Mouse (Mus musculus): ENCODE data around the gene Aspdh. TPM values are rescaled to one million over a fixed set of nuclear protein-coding genes. Genes with fewer than 3 reads are reported as not detected.

The Aspdh gene
- under 1 TPM; 0.65 to 0.75 TPM for total RNA-seq (2021)

GRCm38 (mm10) chr7:44465111-44465510, at the start of gene Aspdh:
Gene Aspdh (plus strand): TSS chr7:44465391.
- DNase-seq, result no peak
- intact Hi-C loops (cut with DNase I), result loop anchor here (5.0 to 10.0 kb wide), 3 partner anchors 93 to 1150 kb away; partner anchors contain the start of gene Zfp715

DNA sequence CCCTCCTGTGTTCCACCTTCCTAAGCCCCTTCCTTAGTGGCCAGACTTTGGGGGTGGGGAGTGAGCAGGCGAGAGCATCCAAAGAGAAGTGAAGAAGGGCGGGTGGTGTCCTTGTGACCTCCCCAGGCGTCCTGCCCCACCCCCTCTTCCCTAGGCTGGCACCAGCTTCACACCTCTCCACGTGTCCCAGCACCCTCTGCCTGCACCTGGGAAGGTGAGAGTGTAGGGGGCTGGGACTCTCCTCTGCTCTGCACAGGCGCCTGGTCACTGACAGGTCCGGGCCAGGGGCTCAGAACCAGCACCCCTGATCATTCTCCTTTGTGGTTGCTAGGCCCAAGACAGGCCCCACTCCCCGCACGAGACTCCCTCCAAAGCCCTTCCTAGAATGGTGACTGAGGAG, 37.5 kb upstream of the Aspdh start:
- intact Hi-C loops (cut with DNase I), result no loop called here
- no peak for DNase-seq

DNA sequence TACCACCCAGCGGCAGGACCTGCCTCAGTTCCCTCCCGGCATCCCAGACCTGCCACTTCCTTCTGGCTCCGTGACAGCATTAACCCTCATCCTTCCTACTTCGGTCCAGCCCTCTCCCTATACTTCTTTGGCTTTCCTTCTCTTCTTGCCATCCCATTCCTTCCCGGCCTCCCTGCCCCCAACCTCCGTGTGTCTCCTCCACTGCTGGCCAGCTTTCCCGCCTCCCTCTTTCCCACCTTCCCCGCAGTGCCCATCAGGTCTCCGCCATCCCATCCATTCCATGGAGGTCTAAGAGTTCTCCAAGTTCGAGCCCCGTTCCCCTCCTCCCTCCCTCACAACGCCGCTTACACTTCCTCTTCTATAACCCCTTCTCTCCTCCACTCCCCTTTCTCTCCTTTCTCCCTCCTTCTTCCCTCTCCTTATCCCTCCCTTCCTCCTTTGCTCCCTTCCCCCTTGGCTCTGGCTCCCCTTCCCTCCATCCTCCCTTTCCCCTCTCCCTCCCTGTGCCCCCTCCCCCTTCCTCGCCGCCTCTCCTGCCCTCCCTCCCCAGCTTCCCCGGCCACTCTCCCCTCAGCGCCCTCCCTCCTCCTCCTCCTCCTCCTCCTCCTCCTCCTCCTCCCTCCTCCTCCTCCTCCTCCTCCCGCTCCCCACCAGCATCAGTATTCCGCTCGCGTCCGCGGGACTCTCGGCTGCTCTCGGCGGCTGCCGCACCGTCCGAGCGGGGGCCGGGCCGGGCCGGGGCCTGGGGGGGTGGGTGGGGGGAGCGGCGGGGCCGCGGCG, 36.8 kb upstream of the Aspdh start:
- DNase-seq, result no peak
- intact Hi-C loops (cut with DNase I), result no loop called here

GRCm38 (mm10) chr7:44428968-44429521, 36.1 kb upstream of the Aspdh start, which contains the start of gene Lrrc4b:
Gene Lrrc4b (plus strand): TSS chr7:44429018.
- intact Hi-C loops (cut with DNase I), result no loop called here
- no peak for DNase-seq

DNA sequence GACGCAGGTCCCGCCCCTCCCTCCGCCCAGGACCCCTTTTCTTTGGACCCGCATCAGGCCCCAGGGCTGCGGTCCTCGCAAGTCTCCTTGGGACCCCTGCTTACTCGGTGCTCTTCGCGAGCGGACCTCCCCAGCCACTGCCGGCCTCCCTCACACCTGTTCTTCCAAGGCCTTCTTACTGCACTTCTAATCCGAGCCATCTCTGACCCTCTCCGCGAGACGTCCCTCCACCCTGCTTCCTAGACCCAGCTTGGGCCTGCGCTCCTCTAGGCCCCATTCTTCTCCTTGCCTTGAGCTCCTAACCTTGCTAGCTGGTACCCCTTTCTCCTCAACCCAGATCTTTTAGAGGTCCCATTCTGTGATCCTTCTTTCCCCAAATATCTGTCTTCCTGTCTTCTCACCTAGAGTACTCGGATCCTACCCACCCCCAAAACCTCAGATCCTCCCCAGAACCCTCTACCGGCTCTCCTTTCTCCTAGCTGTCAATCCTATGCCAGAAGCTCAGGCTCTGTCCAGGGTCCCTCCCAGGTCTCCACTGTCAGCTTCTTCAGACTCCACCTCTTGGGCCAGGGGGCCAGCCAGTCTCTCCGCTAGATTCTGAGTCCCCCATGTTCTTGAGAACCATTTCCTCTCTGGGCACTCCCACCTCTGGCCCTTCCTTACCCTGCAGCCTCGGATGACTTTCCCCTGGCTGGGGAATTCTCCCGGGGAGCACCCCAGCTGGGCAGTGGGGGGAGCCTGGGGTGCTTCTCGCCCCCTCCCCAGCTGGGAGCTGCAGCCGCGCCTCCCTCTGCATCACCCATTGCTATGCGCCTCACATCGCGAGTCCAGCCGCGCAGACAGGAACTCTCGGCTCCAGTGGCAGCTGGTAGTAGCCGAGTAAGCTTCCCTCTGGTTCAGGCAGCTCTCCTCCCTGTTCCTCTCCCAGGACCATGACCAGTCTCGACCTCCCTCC, 35.4 kb upstream of the Aspdh start:
- intact Hi-C loops (cut with DNase I), result no loop called here
- no peak for DNase-seq

- intact Hi-C loops (cut with DNase I), result no loop called here
- DNase-seq, result no peak
Measured at GRCm38 (mm10) chr7:44432550-44432949, 32.6 kb upstream of the Aspdh start.

DNA sequence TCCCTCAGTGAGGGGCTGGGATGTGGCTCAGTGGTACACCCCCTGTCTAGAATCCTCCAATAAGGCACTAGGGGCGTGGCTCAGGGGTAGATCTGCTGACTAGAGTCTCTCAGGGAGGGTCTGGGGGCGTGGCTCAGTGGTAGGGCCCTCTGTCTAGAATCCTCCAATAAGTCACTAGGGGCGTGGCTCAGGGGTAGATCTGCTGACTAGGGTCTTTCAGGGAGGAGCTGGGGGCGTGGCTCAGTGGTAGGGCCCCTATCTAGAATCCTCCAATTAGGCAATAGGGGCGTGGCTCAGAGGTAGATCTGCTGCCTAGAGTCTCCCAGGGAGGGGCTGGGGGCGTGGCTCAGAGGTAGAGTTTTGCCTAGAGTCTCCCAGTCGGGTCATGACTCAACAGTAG, 31.8 kb upstream of the Aspdh start:
- intact Hi-C loops (cut with DNase I), result no loop called here
- no peak for DNase-seq

- intact Hi-C loops (cut with DNase I), result no loop called here
Measured at GRCm38 (mm10) chr7:44434089-44434488, 31.1 kb upstream of the Aspdh start.

DNA sequence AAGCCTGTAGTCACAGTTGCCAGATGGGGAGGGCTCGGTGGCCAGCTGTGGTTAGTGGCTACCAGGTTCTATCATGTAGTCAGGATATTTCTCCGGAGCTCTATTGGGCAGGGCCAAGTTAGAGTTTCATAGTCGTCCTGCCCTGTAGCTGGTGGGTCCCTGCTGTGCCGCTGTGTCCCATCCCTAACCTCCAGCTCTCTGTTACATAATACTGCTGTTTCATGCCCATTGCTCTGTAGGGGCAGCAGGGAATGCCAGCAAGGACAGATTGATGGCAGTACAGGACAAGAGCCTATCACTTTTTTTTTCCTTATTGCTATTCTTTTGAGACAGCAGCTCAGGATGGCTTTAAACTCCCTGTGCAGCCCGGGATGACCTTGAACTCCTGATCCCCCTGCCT, 29.4 kb upstream of the Aspdh start:
- no peak for DNase-seq
- intact Hi-C loops (cut with DNase I), result no loop called here

More at GRCm38 (mm10) chr7:44434089-44434488, 31.1 kb upstream of the Aspdh start:
- DNase-seq, result no peak

GRCm38 (mm10) chr7:44436267-44436666, 28.9 kb upstream of the Aspdh start:
- intact Hi-C loops (cut with DNase I), result no loop called here
- DNase-seq, result no peak

DNA sequence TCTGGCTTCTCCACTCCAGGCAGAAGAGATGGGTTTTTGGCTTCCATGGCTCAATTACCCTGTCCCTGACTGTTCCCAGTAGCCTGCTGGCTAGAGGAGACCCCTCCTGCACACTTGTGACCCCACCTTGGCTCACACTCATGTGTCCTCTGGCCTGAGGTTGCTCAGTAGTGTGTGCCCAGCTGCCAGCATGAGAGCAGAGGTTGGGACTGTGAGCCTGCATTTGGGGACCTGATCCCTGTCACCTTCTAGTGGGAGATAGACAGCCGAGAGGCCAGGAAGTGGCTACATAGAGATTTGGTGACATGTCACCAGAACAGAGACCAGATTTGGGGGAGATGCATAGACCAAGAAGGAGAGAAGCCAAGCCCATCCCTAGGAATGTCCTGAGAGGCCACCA, 28.0 kb upstream of the Aspdh start:
- intact Hi-C loops (cut with DNase I), result no loop called here
- no peak for DNase-seq

DNA sequence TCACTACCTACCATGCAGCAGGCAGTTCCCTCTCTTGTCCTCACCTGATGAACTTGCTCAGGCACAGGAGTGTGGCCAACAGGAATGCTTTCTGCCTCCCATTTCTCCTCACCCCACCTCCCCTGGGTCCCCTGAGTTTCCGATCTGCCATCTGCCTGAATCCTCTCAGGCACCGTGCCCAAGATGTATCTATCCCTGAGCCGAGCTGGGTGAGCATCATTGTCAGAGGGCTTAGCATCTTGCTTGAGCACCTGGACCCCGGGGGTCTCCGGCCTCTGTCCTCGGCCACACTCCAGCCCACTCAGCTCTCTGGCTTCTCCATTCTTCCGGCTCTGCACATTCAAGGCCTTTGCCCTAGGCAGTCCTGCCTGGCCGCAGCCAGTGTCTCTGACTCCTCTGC, 27.3 kb upstream of the Aspdh start:
- DNase-seq, result no peak
- intact Hi-C loops (cut with DNase I), result no loop called here

GRCm38 (mm10) chr7:44439696-44440095, 25.5 kb upstream of the Aspdh start:
- intact Hi-C loops (cut with DNase I), result no loop called here
- DNase-seq, result no peak

DNA sequence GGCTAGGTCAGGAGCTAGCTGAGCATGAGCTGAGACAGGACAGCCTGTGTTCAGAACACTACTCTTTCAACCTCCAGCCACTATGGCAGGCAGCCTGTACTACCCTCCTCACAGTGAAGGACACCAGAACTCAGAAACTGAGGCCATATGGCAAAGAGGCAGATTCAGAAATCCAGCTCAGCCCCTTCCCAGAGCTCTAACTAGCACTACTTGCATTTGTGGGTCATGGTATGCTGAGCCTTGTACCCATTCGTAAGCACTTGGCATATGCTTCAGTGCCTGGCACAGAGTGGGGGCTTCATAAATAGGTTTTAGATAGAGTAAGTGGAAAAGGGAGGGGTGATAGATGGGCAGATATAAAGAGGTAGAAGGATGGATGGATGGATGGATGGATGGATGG, 24.7 kb upstream of the Aspdh start:
- no peak for DNase-seq
- intact Hi-C loops (cut with DNase I), result no loop called here

DNA sequence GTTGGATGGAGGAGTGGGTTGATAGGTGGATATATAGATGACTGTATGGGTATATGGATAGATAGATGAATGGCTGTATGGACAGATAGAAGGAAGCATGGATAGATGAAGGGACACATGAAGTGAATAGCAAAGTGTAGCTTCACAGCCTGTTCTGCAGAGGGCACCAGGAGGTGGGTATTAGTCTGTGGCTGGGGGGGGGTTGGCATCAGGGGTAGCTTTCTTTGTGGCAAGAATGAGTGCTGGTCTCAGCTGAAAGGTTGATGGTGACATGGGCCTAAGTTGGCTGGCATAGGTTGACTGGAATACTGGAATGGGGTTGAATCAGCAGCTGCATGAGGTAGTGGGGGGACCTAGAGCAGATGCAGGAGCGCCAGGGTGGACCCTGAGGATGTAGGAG, 24.0 kb upstream of the Aspdh start:
- no peak for DNase-seq
- intact Hi-C loops (cut with DNase I), result no loop called here

DNA sequence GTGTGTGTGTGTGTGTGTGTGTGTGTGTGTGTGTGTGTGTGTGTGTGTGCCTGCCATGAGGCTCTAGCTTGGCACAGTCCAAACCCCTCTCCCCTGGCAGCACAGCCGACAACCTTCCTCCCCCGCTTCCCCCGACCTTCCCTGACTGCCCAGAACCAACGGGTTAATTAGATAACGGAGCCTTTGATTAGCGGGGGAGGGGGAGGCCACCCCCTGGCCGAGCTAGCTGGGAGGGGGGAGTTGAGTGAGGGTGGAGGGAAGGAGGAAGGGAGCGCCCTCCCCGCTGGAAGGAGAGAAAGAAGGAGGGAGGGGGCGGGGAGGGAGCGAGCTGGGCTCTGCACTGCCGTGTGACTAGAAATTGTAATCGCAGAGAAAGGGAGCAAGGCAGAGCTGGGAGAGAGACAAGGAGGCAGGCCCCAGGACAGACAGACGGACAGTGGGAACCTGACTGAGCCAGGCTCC, 23.5 kb upstream of the Aspdh start:
- no peak for DNase-seq
- intact Hi-C loops (cut with DNase I), result no loop called here

DNA sequence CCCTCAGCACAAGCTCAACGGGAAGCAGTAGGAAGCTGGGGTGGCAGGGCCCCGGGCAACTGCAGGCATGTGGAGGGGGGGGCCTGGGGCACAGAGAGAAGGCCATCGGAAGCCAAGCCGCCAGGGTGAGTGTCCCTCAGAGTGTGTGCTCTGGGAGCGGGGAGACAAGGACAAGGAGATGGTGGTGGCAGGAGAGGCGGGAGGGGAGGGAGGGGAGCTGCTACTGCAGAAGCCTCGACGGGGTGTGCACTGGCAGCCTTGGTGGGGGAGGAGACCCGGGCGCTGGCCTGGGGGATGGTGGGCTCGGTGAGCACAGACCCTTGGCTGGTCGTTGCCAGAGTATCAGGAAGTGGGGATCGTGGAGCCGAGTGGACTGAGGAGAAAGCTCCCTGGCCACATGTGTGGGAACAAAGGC, 22.8 kb upstream of the Aspdh start:
- intact Hi-C loops (cut with DNase I), result no loop called here
- DNase-seq, result no peak

GRCm38 (mm10) chr7:44443268-44444173, 21.7 kb upstream of the Aspdh start:
- DNase-seq, result no peak
- intact Hi-C loops (cut with DNase I), result no loop called here

GRCm38 (mm10) chr7:44444886-44445527, 20.2 kb upstream of the Aspdh start:
- intact Hi-C loops (cut with DNase I), result no loop called here
- DNase-seq, result no peak

DNA sequence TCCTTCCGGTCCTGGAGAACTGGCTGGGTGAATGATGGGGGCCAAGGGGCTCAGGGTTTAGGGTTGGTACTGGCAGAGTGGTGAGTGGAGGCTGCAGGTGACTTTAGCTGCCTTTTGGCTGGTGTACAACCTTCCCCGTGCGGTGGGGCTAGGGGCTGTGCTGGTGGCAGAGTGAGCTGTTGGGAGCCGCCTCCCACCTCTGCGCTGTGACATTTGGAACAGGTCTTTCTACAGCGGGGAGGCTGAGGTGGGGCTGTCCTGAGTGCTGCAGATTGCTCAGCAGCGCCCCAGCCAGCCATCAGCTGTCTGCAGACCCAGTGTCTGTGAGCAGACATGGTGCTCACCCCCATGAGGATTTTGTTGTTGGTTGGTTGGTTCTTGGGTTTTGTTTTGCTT, 19.7 kb upstream of the Aspdh start:
- intact Hi-C loops (cut with DNase I), result no loop called here
- no peak for DNase-seq
